Mouse (Mus musculus) hindbrain, embryonic 16.5 days (tissue): ENCODE measurements around the gene Phf20. TPM values are rescaled to one million over a fixed set of nuclear protein-coding genes. Genes with fewer than 3 reads are reported as not detected.

Experiments
- ATAC-seq: fragments of 200-750 bp; cut with Nextera tagmentation; 2 replicates; pipeline ENCODE4 v1.8.0; 2017; ENCODE audit warnings: moderate TSS enrichment, moderate library complexity
- H3K27ac ChIP-seq: fragments of 300-500 bp; sonication (generic); 2 replicates; pipeline ENCODE4 v1.5.1; 2014; ENCODE audit warnings: low read depth, mild to moderate bottlenecking, control low read depth, low read length, moderate library complexity
- H3K27me3 ChIP-seq: fragments of 300-500 bp; sonication (generic); replicated peaks from 2 replicates; pipeline ENCODE4 v1.6.1; 2014; ENCODE audit warnings: low read length; ENCODE audit not compliant: control insufficient read depth, insufficient read depth
- H3K36me3 ChIP-seq: fragments of 300-500 bp; sonication (generic); 2 replicates; pipeline ENCODE4 v1.6.1; 2014; ENCODE audit warnings: mild to moderate bottlenecking, low read length, moderate library complexity, mixed read lengths; ENCODE audit not compliant: control insufficient read depth, insufficient read depth
- H3K4me1 ChIP-seq: fragments of 300-500 bp; sonication (generic); 2 replicates; pipeline ENCODE4 v1.6.1; 2014; ENCODE audit warnings: low read depth, low read length; ENCODE audit not compliant: control insufficient read depth, insufficient read depth
- H3K4me2 ChIP-seq: fragments of 300-500 bp; sonication (generic); 2 replicates; pipeline ENCODE4 v1.6.1; 2014; ENCODE audit warnings: mild to moderate bottlenecking, low read length, control low read depth, moderate library complexity
- H3K4me3 ChIP-seq: fragments of 300-500 bp; sonication (generic); 2 replicates; pipeline ENCODE4 v1.5.1; 2014; ENCODE audit warnings: mild to moderate bottlenecking, low read length, control low read depth, moderate library complexity
- H3K9ac ChIP-seq: fragments of 300-500 bp; sonication (generic); 2 replicates; pipeline ENCODE4 v1.6.1; 2014; ENCODE audit warnings: low read depth, mild to moderate bottlenecking, control low read depth, low read length, moderate library complexity
- H3K9me3 ChIP-seq: fragments of 300-500 bp; sonication (generic); 2 replicates; pipeline ENCODE4 v1.6.1; 2014; ENCODE audit warnings: mild to moderate bottlenecking, low read length, moderate library complexity; ENCODE audit not compliant: control insufficient read depth
- WGBS: fragments of 180-500 bp; shearing (Covaris S2); extraction: QIAGEN DNeasy Blood & Tissue Kit; methylation state at CpG from one replicate; pipeline ENCODE4 v1.1.7; 2014; 5-methylcytosine and 5-hydroxymethylcytosine counted together
- polyA plus RNA-seq: library from polyadenylated mRNA; unstranded; fragments of >200 nt; fragmentation: Nextera tagmentation; extraction: Ambion mirVana; gene quantifications from 2 replicates; pipeline ENCODE4 v1.2.1, GENCODE M21; 2015

The Phf20 gene
- polyA plus RNA-seq, 1 experiment from 2014 or later: 117 TPM

GRCm38 (mm10) chr2:156281227-156281626 is 85.0 kb downstream of the Phf20 start:
- no peak overlapping the region for H3K27ac ChIP-seq
- no peak overlapping the region for H3K9ac ChIP-seq
- no peak overlapping the region for H3K4me2 ChIP-seq
- no peaks in the 10 kb centered on the region for H3K36me3 ChIP-seq
- 74% methylated on average over 4 of the region's 4 CpGs for WGBS
- no peak overlapping the region for H3K4me3 ChIP-seq
- H3K4me1 ChIP-seq: no peaks in the 10 kb centered on the region
- no peaks in the 10 kb centered on the region for H3K9me3 ChIP-seq
- ATAC-seq: no peak
- H3K27me3 ChIP-seq: no peaks in the 10 kb centered on the region

- no peaks in the 10 kb centered on the region; the same call in 1 of the 2 replicates for H3K36me3 ChIP-seq
- no peaks in the 10 kb centered on the region for H3K27me3 ChIP-seq
- no peak for ATAC-seq
- no peak overlapping the region for H3K4me3 ChIP-seq
- 80% methylated on average over 2 of the region's 2 CpGs for WGBS
- no peaks in the 10 kb centered on the region for H3K4me1 ChIP-seq
- H3K4me2 ChIP-seq: no peak overlapping the region
- H3K27ac ChIP-seq: no peak overlapping the region
- no peaks in the 10 kb centered on the region for H3K9me3 ChIP-seq
- no peak overlapping the region for H3K9ac ChIP-seq
Measured at GRCm38 (mm10) chr2:156285161-156285560, 88.9 kb downstream of the Phf20 start.

DNA sequence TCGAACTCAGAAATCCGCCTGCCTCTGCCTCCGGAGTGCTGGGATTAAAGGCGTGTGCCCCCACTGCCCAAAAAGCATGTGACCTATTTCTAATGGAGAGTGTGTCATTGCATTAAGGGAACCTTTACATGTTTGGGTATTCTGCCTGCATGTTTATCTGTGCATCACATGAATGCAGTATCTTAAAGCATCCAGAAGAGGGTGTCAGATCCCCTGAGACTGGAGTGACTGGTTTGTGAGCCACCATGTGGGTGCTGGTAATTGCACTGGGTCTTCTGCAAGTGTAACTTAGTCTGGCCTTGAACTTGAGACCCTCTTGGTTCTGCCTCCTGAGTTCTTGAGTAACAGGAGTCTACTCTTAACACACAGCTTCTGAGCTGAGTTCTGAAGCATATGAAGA is 90.5 kb downstream of the Phf20 start:
- H3K4me3 ChIP-seq: no peak overlapping the region
- no peak overlapping the region for H3K27ac ChIP-seq
- H3K4me2 ChIP-seq: no peak overlapping the region
- ATAC-seq: no peak
- no peaks in the 10 kb centered on the region; the same call in 1 of the 2 replicates for H3K36me3 ChIP-seq
- no peak overlapping the region for H3K9ac ChIP-seq
- H3K27me3 ChIP-seq: no peaks in the 10 kb centered on the region
- no peaks in the 10 kb centered on the region for H3K9me3 ChIP-seq
- over 99% methylated on average over 4 of the region's 4 CpGs for WGBS
- H3K4me1 ChIP-seq: no peaks in the 10 kb centered on the region

DNA sequence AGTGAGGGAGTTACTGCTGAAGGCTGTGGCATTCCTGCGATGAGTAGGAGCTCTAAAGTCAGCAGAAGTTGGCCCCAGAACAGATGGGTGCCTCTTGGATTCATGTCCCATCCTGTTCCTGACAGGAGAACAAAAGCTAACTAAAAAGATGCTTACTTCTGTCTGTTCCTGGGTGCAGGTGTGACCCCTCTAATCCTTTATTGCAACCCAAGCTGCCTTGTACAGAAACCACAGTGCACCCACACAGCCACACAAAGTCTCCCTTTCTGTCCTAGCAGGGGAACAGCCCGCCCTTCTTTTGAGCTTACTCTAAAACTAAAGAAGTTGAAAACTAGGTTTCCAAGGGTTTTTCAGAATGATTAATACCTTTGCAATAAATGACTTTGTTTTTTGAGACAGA is 92.0 kb downstream of the Phf20 start:
- no peaks in the 10 kb centered on the region; the same call in 1 of the 2 replicates for H3K36me3 ChIP-seq
- H3K4me1 ChIP-seq: no peaks in the 10 kb centered on the region
- no peaks in the 10 kb centered on the region for H3K27me3 ChIP-seq
- WGBS: 95% methylated on average over 2 of the region's 2 CpGs
- H3K9ac ChIP-seq: no peak overlapping the region
- H3K27ac ChIP-seq: no peak overlapping the region
- H3K9me3 ChIP-seq: no peaks in the 10 kb centered on the region
- no peak for ATAC-seq
- no peak overlapping the region for H3K4me2 ChIP-seq
- no peak overlapping the region for H3K4me3 ChIP-seq

GRCm38 (mm10) chr2:156289552-156290160 is 93.4 kb downstream of the Phf20 start:
- 80% methylated on average over 2 of the region's 2 CpGs for WGBS
- ATAC-seq: no peak
- Histone ChIP-seq H3K27ac (no peak overlapping the region), H3K9me3 (no peaks in the 10 kb centered on the region), H3K4me1 (no peaks in the 10 kb centered on the region), H3K27me3 (no peaks in the 10 kb centered on the region), H3K9ac (no peak overlapping the region), H3K4me3 (no peak overlapping the region), H3K4me2 (no peak overlapping the region), H3K36me3 (peaks cover 3% of the 10 kb centered on the region)

GRCm38 (mm10) chr2:156291998-156292397 is 95.7 kb downstream of the Phf20 start:
- no peak for ATAC-seq
- 84% methylated on average over 1 of the region's 1 CpGs for WGBS
- Histone ChIP-seq H3K4me2 (no peak overlapping the region), H3K9ac (no peak overlapping the region), H3K9me3 (no peaks in the 10 kb centered on the region), H3K27me3 (no peaks in the 10 kb centered on the region), H3K36me3 (peaks cover 12% of the 10 kb centered on the region), H3K4me3 (no peak overlapping the region), H3K27ac (no peak overlapping the region), H3K4me1 (no peaks in the 10 kb centered on the region)

DNA sequence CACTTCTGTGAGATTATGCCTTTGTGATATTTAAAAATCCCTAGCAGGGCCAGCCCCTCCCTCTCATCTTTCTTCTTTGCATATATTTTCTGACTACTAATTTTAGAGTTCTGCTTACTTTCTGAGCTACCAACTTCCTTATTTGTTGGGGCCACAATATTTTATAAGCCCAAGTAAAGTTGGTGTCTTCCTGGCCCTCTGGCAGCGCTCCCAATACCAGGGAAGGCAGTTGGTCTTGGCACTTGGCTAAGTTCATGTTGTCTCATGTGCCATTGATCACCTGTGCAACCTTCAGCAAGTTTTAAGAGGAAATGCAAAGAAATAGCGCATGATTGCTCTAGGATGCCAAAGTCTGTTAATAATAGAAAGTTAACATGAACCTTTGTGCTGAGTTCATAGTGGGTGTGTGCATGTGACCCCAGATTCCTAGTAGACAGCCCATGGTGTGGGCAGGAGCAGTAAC is 99.4 kb downstream of the Phf20 start:
- peaks cover 24% of the 10 kb centered on the region for H3K36me3 ChIP-seq
- H3K9me3 ChIP-seq: no peaks in the 10 kb centered on the region
- no peak overlapping the region for H3K27ac ChIP-seq
- ATAC-seq: no peak
- no peaks in the 10 kb centered on the region for H3K27me3 ChIP-seq
- H3K4me3 ChIP-seq: no peak overlapping the region
- H3K4me1 ChIP-seq: no peaks in the 10 kb centered on the region
- no peak overlapping the region for H3K9ac ChIP-seq
- 100% methylated on average over 2 of the region's 2 CpGs for WGBS
- no peak overlapping the region for H3K4me2 ChIP-seq

DNA sequence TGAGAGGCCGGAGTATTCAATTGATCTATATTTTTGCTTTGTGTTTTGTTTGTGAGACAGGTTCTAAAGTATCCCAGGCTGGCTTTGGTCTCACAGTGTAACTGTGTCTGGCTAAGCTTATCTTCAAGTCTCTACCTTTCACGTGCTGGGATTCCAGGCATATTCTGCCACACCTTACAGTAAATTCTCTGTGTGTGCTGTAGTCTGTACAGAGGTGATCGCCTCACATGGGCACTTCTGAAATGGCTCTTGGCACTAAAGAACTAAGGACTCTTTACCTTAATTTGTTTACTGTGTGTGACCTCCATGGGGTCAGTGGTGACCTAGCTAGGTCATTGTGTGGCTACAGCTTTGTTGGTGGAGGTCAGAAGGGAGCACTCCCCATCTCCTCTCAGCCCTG is 99.9 kb downstream of the Phf20 start:
- no peak overlapping the region for H3K4me2 ChIP-seq
- no peak overlapping the region for H3K27ac ChIP-seq
- ATAC-seq: no peak
- H3K27me3 ChIP-seq: no peaks in the 10 kb centered on the region
- H3K4me1 ChIP-seq: no peaks in the 10 kb centered on the region
- H3K36me3 ChIP-seq: peaks cover 28% of the 10 kb centered on the region
- H3K9me3 ChIP-seq: no peaks in the 10 kb centered on the region
- no peak overlapping the region for H3K4me3 ChIP-seq
- 92% methylated on average over 3 of the region's 3 CpGs for WGBS
- no peak overlapping the region for H3K9ac ChIP-seq

DNA sequence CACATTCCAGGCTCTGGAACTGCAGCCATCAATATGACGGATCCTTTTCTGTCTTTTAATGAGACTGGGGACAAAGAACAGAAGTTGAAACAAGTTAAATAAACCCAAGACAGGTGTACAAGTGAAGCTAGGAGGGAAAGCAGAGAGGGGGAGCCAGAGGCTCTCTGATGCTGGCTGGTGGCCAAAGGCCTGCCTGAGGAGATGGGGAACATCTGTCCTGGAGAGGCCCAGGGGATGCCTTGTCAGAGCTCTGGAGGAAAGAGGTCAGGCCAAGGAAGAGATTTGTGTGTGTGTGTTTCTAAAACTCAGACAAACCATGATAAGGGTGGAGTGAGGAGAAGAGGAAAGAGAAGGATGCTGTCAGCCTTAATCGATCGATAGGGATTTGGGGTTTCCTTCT is 101.4 kb downstream of the Phf20 start:
- no peak overlapping the region for H3K27ac ChIP-seq
- no peak overlapping the region for H3K4me3 ChIP-seq
- no peak overlapping the region; the same call in 1 of the 2 replicates for H3K9ac ChIP-seq
- H3K27me3 ChIP-seq: no peaks in the 10 kb centered on the region
- no peak for ATAC-seq
- no peak overlapping the region for H3K4me2 ChIP-seq
- H3K4me1 ChIP-seq: no peaks in the 10 kb centered on the region
- WGBS: 91% methylated on average over 3 of the region's 3 CpGs
- H3K9me3 ChIP-seq: no peaks in the 10 kb centered on the region
- peaks cover 33% of the 10 kb centered on the region for H3K36me3 ChIP-seq
